Mouse (Mus musculus) forebrain, embryonic 16.5 days (tissue): ENCODE data around the gene Mn1. TPM values are rescaled to one million over a fixed set of nuclear protein-coding genes. Genes with fewer than 3 reads are reported as not detected.

Source experiments
- ATAC-seq: fragments of 200-750 bp; cut with Nextera tagmentation; 2 replicates; pipeline ENCODE4 v1.8.0; 2017; ENCODE audit warnings: mild to moderate bottlenecking, moderate library complexity
- H3K27ac ChIP-seq: fragments of 300-500 bp; sonication (generic); 2 replicates; pipeline ENCODE4 v1.5.1; 2014; ENCODE audit warnings: low read length, control low read depth
- H3K27me3 ChIP-seq: fragments of 300-500 bp; sonication (generic); replicated peaks from 2 replicates; pipeline ENCODE4 v1.6.1; 2014; ENCODE audit warnings: low read length; ENCODE audit not compliant: control insufficient read depth, insufficient read depth
- H3K36me3 ChIP-seq: fragments of 300-500 bp; sonication (generic); 2 replicates; pipeline ENCODE4 v1.6.1; 2014; ENCODE audit not compliant: control insufficient read depth, insufficient read depth
- H3K4me1 ChIP-seq: fragments of 300-500 bp; sonication (generic); replicated peaks from 2 replicates; pipeline ENCODE4 v1.6.1; 2014; ENCODE audit warnings: low read length; ENCODE audit not compliant: control insufficient read depth, insufficient read depth
- H3K4me2 ChIP-seq: fragments of 300-500 bp; sonication (generic); 2 replicates; pipeline ENCODE4 v1.6.1; 2014; ENCODE audit warnings: mild to moderate bottlenecking, low read length, control low read depth
- H3K4me3 ChIP-seq: fragments of 300-500 bp; sonication (generic); replicated peaks from 2 replicates; pipeline ENCODE4 v1.5.1; 2014; ENCODE audit warnings: mild to moderate bottlenecking, low read length, control low read depth
- H3K9ac ChIP-seq: fragments of 300-500 bp; sonication (generic); replicated peaks from 2 replicates; pipeline ENCODE4 v1.6.1; 2014; ENCODE audit warnings: low read depth, low read length, control low read depth
- H3K9me3 ChIP-seq: fragments of 300-500 bp; sonication (generic); 2 replicates; pipeline ENCODE4 v1.6.1; 2016; ENCODE audit warnings: low read length; ENCODE audit not compliant: control insufficient read depth
- WGBS: fragments of 180-500 bp; shearing (Covaris S2); extraction: QIAGEN DNeasy Blood & Tissue Kit; methylation state at CpG from one replicate; pipeline ENCODE4 v1.1.7; 2014; 5-methylcytosine and 5-hydroxymethylcytosine counted together
- polyA plus RNA-seq: library from polyadenylated mRNA; unstranded; fragments of >200 nt; fragmentation: Nextera tagmentation; extraction: Ambion mirVana; gene quantifications from 2 replicates; pipeline ENCODE4 v1.2.1, GENCODE M21; 2015

Mn1 gene
- polyA plus RNA-seq, 1 experiment from 2014 or later = 99.6 TPM

- no peak overlapping the region for H3K4me2 ChIP-seq
- H3K9ac ChIP-seq = no peak overlapping the region
- no peaks in the 10 kb centered on the region for H3K27me3 ChIP-seq
- H3K36me3 ChIP-seq = no peaks in the 10 kb centered on the region
- H3K27ac ChIP-seq = no peak overlapping the region
- peaks cover 64% of the 10 kb centered on the region for H3K4me1 ChIP-seq
- ATAC-seq = no peak
- no peaks in the 10 kb centered on the region for H3K9me3 ChIP-seq
- 70% methylated on average over 3 of the region's 3 CpGs for WGBS
- H3K4me3 ChIP-seq = no peak overlapping the region
Measured at GRCm38 (mm10) chr5:111438336-111438735, 21.2 kb downstream of the Mn1 start.

GRCm38 (mm10) chr5:111438821-111439220 is 21.7 kb downstream of the Mn1 start:
- Histone ChIP-seq H3K9ac (no peak overlapping the region), H3K4me1 (peaks cover 59% of the 10 kb centered on the region), H3K27ac (no peak overlapping the region), H3K36me3 (no peaks in the 10 kb centered on the region), H3K9me3 (no peaks in the 10 kb centered on the region), H3K4me2 (no peak overlapping the region), H3K4me3 (no peak overlapping the region), H3K27me3 (no peaks in the 10 kb centered on the region)
- 93% methylated on average over 8 of the region's 8 CpGs for WGBS
- ATAC-seq = no peak

GRCm38 (mm10) chr5:111440264-111440663 is 23.1 kb downstream of the Mn1 start:
- no peak for ATAC-seq
- peaks cover 52% of the 10 kb centered on the region for H3K4me1 ChIP-seq
- 87% methylated on average over 4 of the region's 4 CpGs for WGBS
- H3K4me2 ChIP-seq = no peak overlapping the region
- H3K36me3 ChIP-seq = no peaks in the 10 kb centered on the region
- no peak overlapping the region for H3K4me3 ChIP-seq
- no peak overlapping the region for H3K27ac ChIP-seq
- no peaks in the 10 kb centered on the region for H3K9me3 ChIP-seq
- H3K27me3 ChIP-seq = no peaks in the 10 kb centered on the region
- no peak overlapping the region for H3K9ac ChIP-seq

GRCm38 (mm10) chr5:111442151-111442871 is 25.1 kb downstream of the Mn1 start:
- H3K9ac ChIP-seq = no peak overlapping the region
- ATAC-seq = no peak
- WGBS = 76% methylated on average over 11 of the region's 11 CpGs
- H3K4me2 ChIP-seq = no peak overlapping the region
- H3K9me3 ChIP-seq = no peaks in the 10 kb centered on the region
- H3K27me3 ChIP-seq = no peaks in the 10 kb centered on the region
- peaks cover 43% of the 10 kb centered on the region for H3K4me1 ChIP-seq
- no peaks in the 10 kb centered on the region for H3K36me3 ChIP-seq
- H3K27ac ChIP-seq = no peak overlapping the region
- no peak overlapping the region for H3K4me3 ChIP-seq

GRCm38 (mm10) chr5:111443636-111444035 is 26.5 kb downstream of the Mn1 start:
- no peaks in the 10 kb centered on the region for H3K27me3 ChIP-seq
- no peak overlapping the region for H3K4me3 ChIP-seq
- H3K4me2 ChIP-seq = no peak overlapping the region
- no peaks in the 10 kb centered on the region for H3K36me3 ChIP-seq
- no peaks in the 10 kb centered on the region for H3K9me3 ChIP-seq
- no peak overlapping the region for H3K9ac ChIP-seq
- 86% methylated on average over 3 of the region's 3 CpGs for WGBS
- ATAC-seq = no peak
- H3K4me1 ChIP-seq = peaks cover 34% of the 10 kb centered on the region
- H3K27ac ChIP-seq = no peak overlapping the region

GRCm38 (mm10) chr5:111444361-111444760 is 27.2 kb downstream of the Mn1 start:
- no peaks in the 10 kb centered on the region for H3K36me3 ChIP-seq
- peaks cover 41% of the 10 kb centered on the region for H3K4me1 ChIP-seq
- no peak for ATAC-seq
- no peak overlapping the region for H3K9ac ChIP-seq
- H3K4me3 ChIP-seq = no peak overlapping the region
- WGBS = 77% methylated on average over 4 of the region's 4 CpGs
- H3K9me3 ChIP-seq = no peaks in the 10 kb centered on the region
- H3K27me3 ChIP-seq = no peaks in the 10 kb centered on the region
- no peak overlapping the region for H3K27ac ChIP-seq
- no peak overlapping the region for H3K4me2 ChIP-seq

GRCm38 (mm10) chr5:111446652-111447051 is 29.5 kb downstream of the Mn1 start:
- no peak for ATAC-seq
- Histone ChIP-seq H3K27ac (no peak overlapping the region), H3K36me3 (peaks cover 3% of the 10 kb centered on the region; the same call in 1 of the 2 replicates), H3K9me3 (no peaks in the 10 kb centered on the region), H3K4me1 (peaks cover 45% of the 10 kb centered on the region), H3K27me3 (no peaks in the 10 kb centered on the region), H3K4me3 (no peak overlapping the region), H3K4me2 (no peak overlapping the region), H3K9ac (no peak overlapping the region)
- 21% methylated on average over 7 of the region's 7 CpGs for WGBS

GRCm38 (mm10) chr5:111449700-111450099 is 32.5 kb downstream of the Mn1 start:
- H3K4me1 ChIP-seq = peaks cover 26% of the 10 kb centered on the region
- WGBS = 54% methylated on average over 8 of the region's 8 CpGs
- H3K9me3 ChIP-seq = no peaks in the 10 kb centered on the region
- H3K27me3 ChIP-seq = no peaks in the 10 kb centered on the region
- no peak overlapping the region for H3K4me2 ChIP-seq
- no peak overlapping the region for H3K4me3 ChIP-seq
- no peak for ATAC-seq
- peaks cover 7% of the 10 kb centered on the region; the same call in 1 of the 2 replicates for H3K36me3 ChIP-seq
- no peak overlapping the region for H3K9ac ChIP-seq
- H3K27ac ChIP-seq = peak overlapping the region; percentile 48; the same call in 1 of the 2 replicates

GRCm38 (mm10) chr5:111454240-111454639 is 37.1 kb downstream of the Mn1 start:
- no peaks in the 10 kb centered on the region for H3K9me3 ChIP-seq
- WGBS = 81% methylated on average over 5 of the region's 5 CpGs
- H3K4me1 ChIP-seq = peaks cover 7% of the 10 kb centered on the region
- H3K9ac ChIP-seq = no peak overlapping the region
- no peak overlapping the region for H3K27ac ChIP-seq
- H3K4me3 ChIP-seq = no peak overlapping the region
- no peak overlapping the region for H3K4me2 ChIP-seq
- H3K36me3 ChIP-seq = peaks cover 26% of the 10 kb centered on the region
- ATAC-seq = no peak
- no peaks in the 10 kb centered on the region for H3K27me3 ChIP-seq
